Mouse (Mus musculus) cerebellum, postnatal 4 days (tissue): Measurements from ENCODE around the gene Mta3.
"Not testable (repeated sequence)": the region's sequence is repeated elsewhere in the genome, so short reads cannot be mapped to it uniquely, and the experiment has no call there.

Experiments used
- DNase-seq, 2 experiments: peaks; one replicate each; pipeline ENCODE4 v3.0.0; 2022; ENCODE audit warnings: low spot score in 2 of 2, mixed read lengths in 1 of 2

The Mta3 gene

DNA sequence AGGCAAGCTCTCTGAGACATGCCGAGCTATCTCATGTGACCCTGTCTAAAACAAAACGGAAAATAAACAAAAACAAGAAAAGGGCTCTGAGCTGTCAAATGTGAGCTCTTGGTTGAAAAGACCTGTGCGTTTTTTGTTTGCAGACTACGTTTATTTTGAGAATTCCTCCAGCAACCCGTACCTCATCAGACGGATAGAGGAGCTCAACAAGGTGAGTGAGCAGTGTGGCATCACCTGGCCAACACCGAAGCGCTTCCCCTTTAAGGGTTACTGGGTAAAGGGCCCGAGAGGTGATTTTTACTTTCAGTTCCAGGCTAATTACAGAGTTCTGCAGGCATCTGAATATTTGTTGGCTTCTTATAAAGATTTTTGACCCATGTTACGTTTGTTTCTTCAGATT lies 2.3 kb downstream of the Mta3 start:
- no peak for DNase-seq

DNA sequence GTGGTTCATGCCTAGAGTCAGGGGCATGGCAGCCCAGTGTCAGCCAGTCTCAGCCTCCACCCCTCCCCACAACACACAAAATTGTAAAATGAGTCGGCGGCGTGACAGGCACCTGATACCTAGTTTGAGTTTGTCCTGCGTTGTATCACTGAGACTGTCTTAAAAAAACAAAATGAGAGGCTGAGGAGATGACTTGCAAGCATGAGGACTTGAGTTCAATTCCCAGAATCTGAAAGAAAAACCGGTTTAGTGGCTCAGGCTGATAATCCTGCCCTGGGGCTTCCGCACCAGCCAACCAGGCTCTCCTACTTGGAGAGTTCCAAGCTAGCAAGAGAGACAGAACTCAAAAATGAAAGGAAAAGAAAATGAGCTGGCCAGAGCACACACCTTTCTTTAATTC lies 2.9 kb downstream of the Mta3 start:
- DNase-seq = no peak

DNA sequence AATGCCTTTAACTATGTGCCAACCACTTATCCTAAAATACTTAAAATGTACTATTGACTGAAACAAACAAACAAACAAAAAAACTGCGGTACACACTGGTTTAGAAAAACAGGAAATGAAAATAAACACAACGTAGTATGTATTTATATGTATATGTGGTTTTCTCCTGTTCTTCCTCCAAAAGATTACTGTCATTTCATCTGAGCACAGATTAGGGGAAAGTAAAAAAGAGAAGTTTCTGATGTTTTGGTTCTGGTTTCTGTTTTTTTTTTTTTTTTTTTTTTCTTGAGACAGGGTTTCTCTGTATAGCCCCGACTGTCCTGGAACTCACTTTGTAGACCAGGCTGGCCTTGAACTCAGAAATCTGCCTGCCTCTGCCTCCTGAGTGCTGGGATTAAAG lies 3.6 kb downstream of the Mta3 start:
- DNase-seq = not testable (repeated sequence)

DNA sequence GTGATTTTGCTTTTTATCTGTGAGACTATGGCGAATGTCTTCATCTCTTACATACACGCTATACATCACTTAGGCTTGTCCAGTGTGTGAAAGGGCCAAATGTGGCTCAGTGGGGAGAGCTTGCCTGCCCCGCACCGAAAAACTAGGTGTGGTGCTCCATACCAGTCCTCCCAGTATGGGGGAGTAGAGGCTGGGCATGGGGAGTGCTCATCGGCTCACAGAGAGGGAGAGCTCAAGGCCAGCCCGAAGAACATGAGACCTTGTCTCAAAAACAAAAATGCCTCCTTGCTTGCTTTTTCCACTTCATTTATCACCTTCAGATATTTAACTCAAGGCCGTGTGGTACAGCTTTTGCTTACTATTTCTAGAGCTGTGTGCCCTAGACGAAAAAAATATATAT lies 4.7 kb downstream of the Mta3 start:
- no peak for DNase-seq

DNA sequence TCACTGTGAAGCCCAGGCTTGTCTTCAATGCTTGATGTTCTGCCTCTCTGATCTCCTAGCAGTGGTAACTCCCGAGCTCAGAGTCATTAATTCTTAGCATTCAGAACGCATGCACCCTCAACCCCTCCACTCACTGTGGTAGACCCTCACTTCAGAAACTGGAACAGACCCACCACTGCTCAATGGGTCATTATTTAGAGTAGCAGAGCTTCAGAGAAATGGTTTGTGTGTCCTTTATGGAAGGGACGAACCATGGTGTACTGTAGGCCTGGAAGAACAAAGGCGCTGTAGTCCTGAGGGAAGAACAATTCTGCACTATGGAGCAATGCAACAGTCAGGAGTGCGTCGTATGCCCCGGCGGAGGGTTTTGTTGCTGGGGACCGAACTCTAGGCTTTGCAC lies 6.4 kb downstream of the Mta3 start:
- no peak for DNase-seq

DNA sequence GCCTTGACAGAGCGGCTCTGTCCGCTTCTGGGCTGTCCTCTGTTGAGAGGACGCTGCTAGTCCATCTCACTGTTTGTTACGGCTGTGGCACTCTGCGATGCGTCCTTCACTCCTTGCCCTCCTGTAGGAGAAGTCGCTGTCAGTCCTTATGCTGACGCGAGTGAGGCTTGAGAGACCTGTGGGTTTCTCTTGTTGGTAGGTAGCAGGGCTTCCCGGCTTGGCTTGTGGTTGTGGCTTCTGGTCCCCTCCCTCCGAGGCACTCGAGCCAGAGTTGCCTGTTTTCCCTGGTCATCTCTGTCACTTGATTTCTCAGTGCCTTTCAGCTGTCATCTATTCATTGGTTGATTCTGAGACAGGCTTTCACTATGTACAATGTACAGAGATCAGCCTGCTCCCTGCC lies 14.5 kb downstream of the Mta3 start:
- no peak for DNase-seq

DNA sequence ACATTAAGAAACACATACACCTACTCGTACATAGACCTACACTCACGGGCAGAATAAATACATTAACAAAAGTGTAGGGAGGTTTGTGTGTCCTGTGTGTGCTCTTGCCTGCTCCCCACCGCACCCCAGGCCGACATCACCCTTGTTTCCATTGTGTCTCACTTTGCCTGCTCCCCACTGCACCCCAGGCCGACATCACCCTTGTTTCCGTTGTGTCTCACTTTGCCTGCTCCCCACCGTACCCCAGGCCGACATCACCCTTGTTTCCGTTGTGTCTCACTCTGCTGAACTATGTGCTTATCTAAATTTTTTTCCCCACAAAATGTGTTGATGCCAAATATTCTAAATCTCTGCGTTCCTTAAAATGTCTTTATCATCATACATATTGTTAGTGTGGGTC lies 15.2 kb downstream of the Mta3 start:
- no peak for DNase-seq

DNA sequence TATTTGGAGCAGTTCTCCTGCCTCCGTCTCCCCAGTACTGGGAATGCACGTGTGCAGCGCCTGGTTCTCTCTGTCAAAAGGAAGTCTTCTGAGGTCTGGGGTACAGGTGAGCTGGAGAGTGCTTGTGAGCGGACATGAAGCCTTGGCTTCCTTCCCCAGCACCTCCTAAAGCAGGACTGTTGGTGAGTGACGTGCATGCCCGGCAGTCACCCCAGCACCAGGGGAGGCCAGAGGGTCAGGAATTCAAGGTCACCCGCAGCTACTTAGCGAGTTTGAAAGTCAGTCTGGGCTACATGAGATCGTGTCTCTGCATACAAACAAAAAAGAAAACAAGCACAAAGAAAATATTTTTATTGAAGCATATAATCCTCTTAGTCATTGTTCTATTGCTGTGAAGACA lies 17.1 kb downstream of the Mta3 start:
- no peak for DNase-seq

DNA sequence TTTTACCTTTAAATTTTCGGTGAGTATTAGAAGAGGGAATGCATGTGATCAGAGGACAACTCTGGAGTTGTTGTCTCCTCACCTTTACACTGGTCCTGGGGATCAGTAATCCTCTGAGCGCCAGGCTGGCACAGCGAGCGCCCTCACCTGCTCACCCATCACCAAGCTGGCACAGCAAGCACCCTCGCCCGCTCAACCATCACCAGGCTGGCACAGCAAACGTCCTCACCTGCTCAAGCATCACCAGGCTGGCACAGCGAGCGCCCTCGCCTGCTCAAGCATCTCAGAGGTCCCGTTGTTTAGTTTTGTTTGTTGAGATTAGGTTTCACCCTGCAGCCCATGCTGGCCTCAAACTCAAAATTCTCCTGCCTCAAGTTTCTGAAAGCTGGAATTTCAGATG lies 20.5 kb downstream of the Mta3 start:
- no peak for DNase-seq

DNA sequence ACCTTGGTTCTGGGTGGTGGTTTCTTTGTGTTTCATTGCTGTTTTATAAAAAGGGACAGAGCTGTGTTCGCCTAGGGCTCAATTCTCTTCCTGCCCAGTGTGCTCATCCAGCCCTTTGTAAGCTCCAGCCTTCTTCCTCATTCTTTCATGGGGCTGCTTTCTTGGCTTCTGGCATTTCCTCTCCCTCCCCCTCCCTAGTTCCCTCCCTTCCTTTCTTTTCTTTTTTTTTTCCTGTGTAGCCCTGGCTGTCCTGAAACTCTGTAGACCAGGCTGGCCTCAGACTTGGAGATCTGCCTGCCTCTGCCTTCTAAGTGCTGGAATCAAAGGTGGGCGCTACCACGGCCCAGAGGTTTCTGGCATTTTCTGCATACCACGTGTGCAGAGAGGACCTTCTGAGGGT lies 21.7 kb downstream of the Mta3 start:
- no peak for DNase-seq

DNA sequence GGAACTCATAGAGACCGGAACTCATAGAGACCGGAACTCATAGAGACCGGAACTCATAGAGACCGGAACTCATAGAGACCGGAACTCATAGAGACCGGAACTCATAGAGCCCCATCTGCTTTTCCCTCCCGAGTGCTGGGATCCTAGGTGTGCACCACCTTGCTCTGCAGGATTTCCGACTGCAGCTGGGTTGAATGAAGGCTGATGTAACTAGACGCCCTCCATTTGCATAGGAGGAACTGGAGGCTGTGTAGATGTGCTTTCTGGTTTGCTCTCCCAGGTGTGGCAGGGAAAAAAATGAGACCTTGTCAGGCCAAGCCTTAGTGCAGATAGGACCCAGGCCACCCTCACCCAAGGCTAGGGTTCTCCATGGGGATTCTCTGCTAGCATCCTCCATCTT lies 23.1 kb downstream of the Mta3 start:
- DNase-seq = no peak

DNA sequence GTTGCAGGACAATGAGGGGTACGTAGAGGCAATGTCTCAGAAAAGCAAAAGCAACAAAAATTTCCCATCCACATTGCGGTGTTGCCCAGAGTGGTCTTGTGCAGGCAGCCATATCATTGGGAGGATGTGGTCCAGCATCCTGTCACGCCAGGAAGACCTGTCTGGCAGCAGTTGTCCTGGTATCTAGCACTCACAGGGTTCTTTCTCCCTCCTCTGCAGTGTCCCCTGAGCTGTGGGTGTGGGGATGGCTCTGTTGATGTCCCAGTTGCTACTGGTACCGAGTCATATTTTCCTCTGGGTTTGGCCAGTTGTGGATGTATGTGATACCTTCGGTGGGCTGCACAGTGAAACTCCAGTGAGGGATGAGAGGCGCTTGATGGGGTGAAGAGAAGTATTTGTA lies 24.2 kb downstream of the Mta3 start:
- DNase-seq = no peak

DNA sequence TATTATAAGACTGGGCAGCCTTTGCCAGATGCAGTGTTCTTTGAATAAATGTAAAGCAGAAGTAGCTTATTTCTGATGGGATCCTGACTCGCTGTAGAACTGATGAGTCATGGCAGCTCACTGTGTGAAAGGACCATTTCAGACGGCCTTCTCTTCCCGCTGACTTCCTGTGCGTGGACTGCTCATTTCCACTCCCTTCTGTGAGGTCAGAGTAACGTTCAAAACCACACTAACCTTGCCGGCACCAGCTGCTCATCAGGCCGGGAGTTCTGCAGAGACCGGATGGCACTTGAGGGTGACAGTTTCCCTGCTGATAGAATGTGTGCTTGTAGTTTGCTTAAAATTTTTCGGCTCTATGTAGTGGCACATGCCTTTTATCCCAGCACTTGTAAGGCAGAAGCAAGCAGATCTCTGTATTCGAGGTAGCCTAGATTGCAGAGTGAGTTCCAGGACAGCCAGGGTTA lies 26.2 kb downstream of the Mta3 start:
- no peak for DNase-seq

DNA sequence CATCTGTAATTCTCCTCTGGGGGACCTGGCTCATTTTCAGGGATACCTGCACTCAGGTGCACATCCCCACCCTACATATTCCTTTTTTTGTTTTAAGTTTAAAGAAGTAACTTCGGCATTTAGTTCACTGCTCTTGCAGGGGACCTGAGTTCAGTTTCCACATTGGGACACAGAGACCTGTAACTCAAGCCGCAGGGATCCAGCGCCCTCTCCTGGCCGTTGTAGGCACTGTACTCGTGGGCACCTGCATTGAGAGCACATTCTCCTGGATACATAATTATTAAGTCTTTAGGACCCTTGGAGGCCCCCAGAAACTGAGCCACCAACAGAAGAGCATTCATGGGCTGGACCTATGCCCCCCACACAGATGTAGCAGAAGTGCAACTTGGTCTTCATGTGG lies 26.8 kb downstream of the Mta3 start:
- peak in 1 of 2 experiments; percentile 37 for DNase-seq

DNA sequence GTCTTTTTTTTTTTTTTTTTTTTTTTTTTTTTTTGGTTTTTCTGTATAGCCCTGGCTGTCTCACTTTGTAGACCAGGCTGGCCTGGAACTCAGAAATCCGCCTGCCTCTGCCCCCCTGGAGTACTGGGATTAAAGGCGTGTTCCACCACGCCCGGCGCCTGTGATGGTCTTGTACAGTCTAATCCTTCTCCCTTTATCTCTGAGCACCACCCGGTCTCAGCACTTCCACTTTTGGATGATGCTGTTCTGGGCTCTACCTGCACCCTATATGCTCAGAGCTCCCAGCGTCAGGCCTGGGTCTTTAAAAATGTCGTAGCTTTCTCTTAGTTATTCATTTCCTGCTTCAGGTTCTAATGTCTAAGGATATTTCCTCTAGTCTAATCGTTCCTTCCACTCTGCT lies 30.7 kb downstream of the Mta3 start:
- no peak for DNase-seq

DNA sequence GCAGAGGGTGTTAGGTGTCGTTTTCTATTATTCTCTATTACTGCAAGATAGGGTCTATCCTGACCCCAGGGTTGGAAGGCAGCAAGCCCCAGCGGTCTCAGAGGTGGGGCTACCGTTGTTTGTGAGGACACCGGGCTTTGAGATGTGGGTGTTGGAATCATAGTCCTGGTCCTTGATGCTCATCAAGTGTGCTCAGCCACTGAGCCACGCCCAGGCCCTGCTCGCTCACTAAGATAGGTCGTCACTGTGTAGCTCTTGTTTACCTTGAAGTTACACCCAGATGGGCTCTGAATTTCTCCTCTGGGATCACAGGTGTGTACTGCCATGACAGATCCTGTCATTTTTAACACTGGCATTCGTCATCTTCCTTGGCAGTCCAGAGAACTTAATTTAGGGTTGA lies 31.8 kb downstream of the Mta3 start:
- no peak for DNase-seq

DNA sequence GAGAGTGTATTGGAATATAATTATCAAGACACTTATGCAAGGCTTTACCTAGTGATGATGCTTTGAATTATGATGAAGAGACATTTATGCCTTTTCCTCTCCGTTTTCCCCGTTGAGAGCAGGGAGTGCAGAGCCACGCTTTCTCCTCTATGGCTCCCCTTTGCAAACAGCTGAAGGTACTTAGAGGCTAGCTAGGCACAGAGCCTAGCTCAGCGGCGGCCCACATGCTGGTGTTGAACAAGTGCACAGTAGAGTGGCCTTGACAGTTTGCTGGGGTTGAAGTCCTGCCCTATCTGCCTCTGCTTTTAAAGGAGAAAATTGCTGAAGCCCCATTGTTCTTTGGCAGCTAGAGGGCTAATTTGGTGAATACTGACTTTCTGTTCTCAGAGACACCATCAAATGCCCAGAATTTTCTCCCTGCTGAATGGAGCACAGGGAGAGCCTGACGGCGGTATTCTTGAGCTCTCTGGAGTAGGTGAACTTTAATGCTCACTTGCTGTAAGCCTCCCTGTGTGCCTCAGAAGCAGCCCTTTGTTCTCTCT lies 34.2 kb downstream of the Mta3 start:
- DNase-seq = no peak

DNA sequence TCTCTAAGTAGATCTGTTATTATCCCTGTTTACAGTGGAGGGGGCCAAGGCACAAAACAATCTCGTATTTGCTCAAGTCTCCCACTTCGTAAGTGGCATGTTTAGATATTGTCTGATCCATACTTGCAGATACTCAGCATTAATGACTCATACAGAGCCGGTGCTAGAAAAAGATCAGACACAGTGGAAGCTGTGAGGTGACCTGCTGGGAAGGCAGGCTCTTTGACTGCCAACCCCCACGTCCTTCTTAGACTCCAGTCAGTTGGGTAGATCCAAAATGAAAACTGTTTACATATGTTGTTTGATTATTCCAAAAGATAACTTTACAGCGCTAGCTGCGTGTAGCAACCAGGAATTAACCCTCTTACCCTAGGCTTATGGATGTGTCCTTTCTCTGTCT lies 35.3 kb downstream of the Mta3 start:
- DNase-seq = no peak

DNA sequence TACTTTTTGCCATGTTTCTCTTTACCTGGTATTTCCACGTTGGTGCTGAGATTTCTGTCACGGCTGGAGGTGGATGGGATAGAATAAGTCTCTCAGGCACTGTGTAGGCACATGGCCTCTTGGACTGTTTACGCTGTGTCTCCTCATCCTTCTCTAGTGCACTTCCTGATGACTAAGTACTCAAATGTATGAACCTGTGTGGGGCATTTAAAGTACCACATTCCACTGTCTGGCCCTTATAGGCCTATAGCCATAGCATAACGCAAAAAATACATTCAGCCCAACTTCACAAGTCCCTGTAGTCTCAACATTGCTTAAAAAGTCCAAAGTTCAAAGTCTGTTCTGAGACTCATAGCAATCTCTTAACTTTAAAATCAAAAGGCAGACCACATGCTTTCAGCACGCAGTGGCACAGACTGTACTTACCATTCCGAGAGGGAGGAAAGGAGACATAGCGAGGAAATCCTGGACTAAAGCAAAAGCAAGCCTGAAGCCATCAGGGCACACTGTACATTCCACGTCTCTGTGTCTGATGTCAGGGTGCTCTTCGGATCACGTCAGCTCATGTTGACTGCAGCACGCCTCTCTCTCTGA lies 38.4 kb downstream of the Mta3 start:
- DNase-seq = no peak

DNA sequence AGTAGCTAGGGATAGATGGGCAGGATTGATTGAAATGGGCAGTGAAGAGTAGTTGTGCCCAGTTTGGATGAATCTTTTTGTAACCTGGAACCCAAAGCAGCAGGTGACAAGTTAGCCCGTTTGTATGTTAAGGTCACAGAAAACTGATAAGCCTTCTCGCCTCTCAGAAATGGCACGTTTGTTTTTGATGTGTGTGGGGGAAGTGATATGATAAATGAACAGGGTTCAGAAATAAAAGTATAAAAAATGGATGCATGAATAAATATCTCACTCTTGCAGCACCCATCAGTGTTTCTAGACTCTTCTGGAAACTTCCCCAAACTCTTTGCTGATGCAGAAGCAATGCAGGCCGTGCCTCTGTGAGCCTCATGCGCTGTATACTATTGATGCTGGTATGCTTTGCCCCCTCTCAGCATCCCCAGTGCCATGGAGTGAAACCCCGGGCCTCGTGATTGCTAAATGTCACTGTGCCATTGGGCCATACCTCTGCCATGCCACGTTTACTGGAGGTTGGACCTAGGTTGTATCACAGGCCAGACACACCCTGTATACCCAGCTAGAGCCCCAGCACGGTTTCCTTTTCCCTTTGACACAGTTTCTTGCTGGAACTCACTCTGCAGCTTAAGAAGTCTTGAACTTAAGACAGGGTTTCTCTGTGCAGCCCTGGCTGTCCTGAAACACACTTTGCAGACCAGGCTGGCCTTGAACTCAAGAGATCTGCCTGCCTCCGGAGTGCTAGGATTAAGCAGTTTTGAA lies 41.6 kb downstream of the Mta3 start:
- DNase-seq = no peak

DNA sequence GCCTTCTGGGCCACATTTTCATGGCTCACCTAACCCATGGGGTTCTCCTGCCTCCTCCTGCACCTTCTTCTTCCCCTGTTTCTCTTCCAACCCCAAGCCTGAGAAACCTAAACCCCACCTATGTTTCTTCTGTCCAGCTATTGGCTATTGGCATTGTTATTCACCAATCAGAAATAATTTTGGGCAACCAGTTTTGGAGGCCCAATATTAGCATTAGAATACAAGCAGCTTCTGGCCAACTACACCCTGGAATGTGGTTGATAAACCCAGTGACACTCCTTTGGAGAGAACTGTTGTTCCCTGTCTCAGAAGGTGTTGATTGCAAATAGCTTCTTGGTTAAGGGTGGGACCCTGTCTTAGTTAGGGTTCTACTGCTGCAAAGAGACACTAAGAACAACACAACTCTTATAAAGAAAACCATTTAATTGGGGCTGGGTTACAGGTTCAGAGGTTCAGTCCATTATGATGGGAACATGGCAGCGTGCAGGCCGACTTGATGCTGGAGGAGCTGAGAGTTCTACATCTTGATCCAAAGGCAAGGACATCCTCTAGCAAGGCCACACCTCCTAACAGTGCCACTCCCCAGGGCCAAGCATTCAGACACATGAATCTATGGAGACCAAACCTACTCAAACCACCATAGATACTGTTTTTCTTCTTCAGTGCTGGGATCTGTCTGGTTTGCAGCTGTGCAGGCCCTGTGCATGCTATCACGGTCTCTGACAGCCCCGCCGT lies 44.4 kb downstream of the Mta3 start:
- no peak for DNase-seq

DNA sequence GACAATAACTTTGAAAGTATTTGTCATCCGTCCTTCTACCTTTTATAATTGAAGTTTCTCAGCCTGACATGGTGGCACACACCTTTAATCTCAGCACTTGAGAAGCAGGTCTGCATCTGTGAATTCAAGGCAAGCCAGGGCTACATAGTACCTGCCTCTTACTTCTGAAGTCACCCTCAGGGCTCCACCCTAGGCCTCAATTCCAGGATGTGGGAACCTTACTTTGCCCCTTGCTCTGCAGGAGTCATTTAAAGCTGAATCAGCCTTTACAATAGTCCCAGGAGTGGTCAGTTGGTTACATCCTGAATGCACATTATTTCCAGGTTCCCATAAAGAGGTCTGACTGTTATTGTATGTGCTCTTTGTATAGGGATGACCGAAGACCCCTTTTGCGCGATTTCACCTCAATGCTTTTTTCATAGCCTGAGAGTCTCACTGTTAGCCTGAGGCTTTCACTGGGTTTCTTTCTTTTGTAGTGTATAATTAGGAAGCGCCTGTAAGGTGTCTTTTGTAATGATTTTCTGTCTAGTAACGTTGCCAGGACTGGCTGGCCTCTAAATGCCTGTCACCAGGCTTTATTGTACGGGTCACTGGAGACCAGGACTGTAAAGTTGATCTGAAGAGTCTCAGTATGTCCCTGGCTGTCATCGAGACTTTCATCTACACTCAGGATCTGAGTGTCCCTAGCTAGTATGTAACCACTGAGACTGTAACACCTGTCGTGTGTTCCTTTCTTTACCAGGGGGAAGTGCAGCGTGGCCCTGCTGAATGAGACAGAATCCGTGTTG lies 47.3 kb downstream of the Mta3 start:
- DNase-seq = no peak
